Mouse (Mus musculus) ovary, adult 18-20 months (tissue): ENCODE data around the gene Rtl8c.
"Not testable (repeated sequence)": the region's sequence is repeated elsewhere in the genome, so short reads cannot be mapped to it uniquely, and the experiment has no call there.

Source experiments
- DNase-seq: peaks from one replicate; pipeline ENCODE4 v3.0.0; 2022; ENCODE audit warnings: low spot score, mixed read lengths

Gene Rtl8c

GRCm38 (mm10) chrX:53607242-53608121, at the start of gene Rtl8c:
TSS of gene Rtl8c (plus strand) at chrX:53608032.
- DNase-seq, result peak; percentile 24

GRCm38 (mm10) chrX:53579311-53579710, 28.5 kb upstream of the Rtl8c start:
- DNase-seq, result no peak

- not testable (repeated sequence) for DNase-seq
These were observed 26.4 kb upstream of the Rtl8c start for GRCm38 (mm10) chrX:53581407-53581806.

GRCm38 (mm10) chrX:53583404-53583803, 24.4 kb upstream of the Rtl8c start:
- not testable (repeated sequence) for DNase-seq

GRCm38 (mm10) chrX:53599993-53600392, 7.8 kb upstream of the Rtl8c start:
- not testable (repeated sequence) for DNase-seq

- not testable (repeated sequence) for DNase-seq
These were observed 1.7 kb upstream of the Rtl8c start for GRCm38 (mm10) chrX:53606176-53606575.

- no peak for DNase-seq
These were observed 436 bp downstream of the Rtl8c start for GRCm38 (mm10) chrX:53608122-53608813.

- DNase-seq, result not testable (repeated sequence)
These were observed 1.0 kb downstream of the Rtl8c start, which contains the start of gene Gm14597 for GRCm38 (mm10) chrX:53608879-53609278. TSS of gene Gm14597 (minus strand) at chrX:53608979.

- no peak for DNase-seq
These were observed 2.7 kb downstream of the Rtl8c start for GRCm38 (mm10) chrX:53610571-53610970.

GRCm38 (mm10) chrX:53611395-53611794, 3.6 kb downstream of the Rtl8c start:
- DNase-seq, result not testable (repeated sequence)

- DNase-seq, result not testable (repeated sequence)
These were observed 30.3 kb downstream of the Rtl8c start for GRCm38 (mm10) chrX:53638107-53638506.

- DNase-seq, result not testable (repeated sequence)
These were observed 34.8 kb downstream of the Rtl8c start for GRCm38 (mm10) chrX:53642604-53642979.

- DNase-seq, result peak; percentile 61
These were observed 35.4 kb downstream of the Rtl8c start, which contains the start of gene Rtl8a for GRCm38 (mm10) chrX:53642980-53643961. TSS of gene Rtl8a (minus strand) at chrX:53643682.

GRCm38 (mm10) chrX:53645885-53646284, 38.1 kb downstream of the Rtl8c start:
- no peak for DNase-seq

GRCm38 (mm10) chrX:53652917-53653316, 45.1 kb downstream of the Rtl8c start:
- not testable (repeated sequence) for DNase-seq
